Mouse (Mus musculus): ENCODE results near the gene Cyfip2. TPM values are rescaled to one million over a fixed set of nuclear protein-coding genes. Genes with fewer than 3 reads are reported as not detected.

Gene Cyfip2
- 12.4 and 13.4 TPM in 2 replicates for polyA plus RNA-seq (2014; fragmentation: Nextera tagmentation; extraction: Ambion mirVana)

GRCm38 (mm10) chr11:46312523-46313035, at the start of gene Cyfip2:
TSS of gene Cyfip2 (minus strand) at chr11:46312859.
- Histone ChIP-seq H3K9me3 (ENCODE audit: control insufficient read depth, low read depth, low read length) (no peaks in the 10 kb centered on the region), H3K4me2 (replicated peaks; ENCODE audit: low read depth, low read length) (peak within 1 kb of the TSS; percentile 97), H3K9ac (replicated peaks; ENCODE audit: low read depth, low read length) (peak within 1 kb of the TSS; percentile 48), H3K27me3 (ENCODE audit: control insufficient read depth, insufficient read depth, low read length) (no peaks in the 10 kb centered on the region), H3K4me3 (ENCODE audit: low read depth, low read length) (peak within 1 kb of the TSS; percentile 70), H3K36me3 (ENCODE audit: control insufficient read depth, insufficient read depth, low read length) (no peaks in the 10 kb centered on the region), H3K4me1 (ENCODE audit: control insufficient read depth, insufficient read depth, low read length) (peaks cover 13% of the 10 kb centered on the region), H3K27ac (ENCODE audit: low read length) (peak within 1 kb of the TSS; percentile 55; the same call in 1 of the 2 replicates)
- WGBS = 6% methylated on average over 14 of the region's 14 CpGs
- ATAC-seq (ENCODE audit: insufficient number of reproducible peaks, insufficient read depth, low FRiP score, low read depth) = no peak

- Histone ChIP-seq H3K9me3 (ENCODE audit: control insufficient read depth, low read depth, low read length) (no peaks in the 10 kb centered on the region), H3K4me3 (ENCODE audit: low read depth, low read length) (no peak overlapping the region), H3K4me1 (ENCODE audit: control insufficient read depth, insufficient read depth, low read length) (no peaks in the 10 kb centered on the region), H3K36me3 (ENCODE audit: control insufficient read depth, insufficient read depth, low read length) (no peaks in the 10 kb centered on the region), H3K27ac (ENCODE audit: low read length) (no peak overlapping the region), H3K9ac (replicated peaks; ENCODE audit: low read depth, low read length) (no peak overlapping the region), H3K4me2 (replicated peaks; ENCODE audit: low read depth, low read length) (no peak overlapping the region), H3K27me3 (ENCODE audit: control insufficient read depth, insufficient read depth, low read length) (no peaks in the 10 kb centered on the region)
- 75% methylated on average over 2 of the region's 2 CpGs for WGBS
- ATAC-seq (ENCODE audit: insufficient number of reproducible peaks, insufficient read depth, low FRiP score, low read depth) = no peak
Measured at GRCm38 (mm10) chr11:46360991-46361665, 48.5 kb upstream of the Cyfip2 start.

- Histone ChIP-seq H3K9me3 (ENCODE audit: control insufficient read depth, low read depth, low read length) (no peaks in the 10 kb centered on the region), H3K9ac (replicated peaks; ENCODE audit: low read depth, low read length) (no peak overlapping the region), H3K4me3 (ENCODE audit: low read depth, low read length) (no peak overlapping the region), H3K4me2 (replicated peaks; ENCODE audit: low read depth, low read length) (no peak overlapping the region), H3K27ac (ENCODE audit: low read length) (no peak overlapping the region), H3K36me3 (ENCODE audit: control insufficient read depth, insufficient read depth, low read length) (no peaks in the 10 kb centered on the region), H3K27me3 (ENCODE audit: control insufficient read depth, insufficient read depth, low read length) (no peaks in the 10 kb centered on the region), H3K4me1 (ENCODE audit: control insufficient read depth, insufficient read depth, low read length) (no peaks in the 10 kb centered on the region)
- WGBS = 66% methylated on average over 1 of the region's 1 CpGs
- ATAC-seq (ENCODE audit: insufficient number of reproducible peaks, insufficient read depth, low FRiP score, low read depth) = no peak
Measured at GRCm38 (mm10) chr11:46358369-46358768, 45.7 kb upstream of the Cyfip2 start.

- H3K27me3 ChIP-seq (ENCODE audit: control insufficient read depth, insufficient read depth, low read length) = no peaks in the 10 kb centered on the region
- H3K9me3 ChIP-seq (ENCODE audit: control insufficient read depth, low read depth, low read length) = no peaks in the 10 kb centered on the region
- no peaks in the 10 kb centered on the region for H3K4me1 ChIP-seq (ENCODE audit: control insufficient read depth, insufficient read depth, low read length)
- H3K9ac ChIP-seq (replicated peaks; ENCODE audit: low read depth, low read length) = no peak overlapping the region
- ATAC-seq (ENCODE audit: insufficient number of reproducible peaks, insufficient read depth, low FRiP score, low read depth) = no peak
- H3K36me3 ChIP-seq (ENCODE audit: control insufficient read depth, insufficient read depth, low read length) = no peaks in the 10 kb centered on the region
- no peak overlapping the region for H3K4me2 ChIP-seq (replicated peaks; ENCODE audit: low read depth, low read length)
- no peak overlapping the region for H3K4me3 ChIP-seq (ENCODE audit: low read depth, low read length)
- 43% methylated on average over 2 of the region's 2 CpGs for WGBS
- H3K27ac ChIP-seq (ENCODE audit: low read length) = no peak overlapping the region
Measured at GRCm38 (mm10) chr11:46349681-46350410, 37.2 kb upstream of the Cyfip2 start.

GRCm38 (mm10) chr11:46348416-46348815, 35.8 kb upstream of the Cyfip2 start:
- 74% methylated on average over 3 of the region's 3 CpGs for WGBS
- no peak overlapping the region for H3K27ac ChIP-seq (ENCODE audit: low read length)
- no peaks in the 10 kb centered on the region for H3K27me3 ChIP-seq (ENCODE audit: control insufficient read depth, insufficient read depth, low read length)
- H3K4me1 ChIP-seq (ENCODE audit: control insufficient read depth, insufficient read depth, low read length) = no peaks in the 10 kb centered on the region
- H3K9me3 ChIP-seq (ENCODE audit: control insufficient read depth, low read depth, low read length) = no peaks in the 10 kb centered on the region
- H3K36me3 ChIP-seq (ENCODE audit: control insufficient read depth, insufficient read depth, low read length) = no peaks in the 10 kb centered on the region
- no peak overlapping the region for H3K4me2 ChIP-seq (replicated peaks; ENCODE audit: low read depth, low read length)
- no peak for ATAC-seq (ENCODE audit: insufficient number of reproducible peaks, insufficient read depth, low FRiP score, low read depth)
- H3K4me3 ChIP-seq (ENCODE audit: low read depth, low read length) = no peak overlapping the region
- H3K9ac ChIP-seq (replicated peaks; ENCODE audit: low read depth, low read length) = no peak overlapping the region

- Histone ChIP-seq H3K36me3 (ENCODE audit: control insufficient read depth, insufficient read depth, low read length) (no peaks in the 10 kb centered on the region), H3K4me2 (replicated peaks; ENCODE audit: low read depth, low read length) (no peak overlapping the region), H3K9ac (replicated peaks; ENCODE audit: low read depth, low read length) (no peak overlapping the region), H3K4me1 (ENCODE audit: control insufficient read depth, insufficient read depth, low read length) (no peaks in the 10 kb centered on the region), H3K9me3 (ENCODE audit: control insufficient read depth, low read depth, low read length) (no peaks in the 10 kb centered on the region), H3K4me3 (ENCODE audit: low read depth, low read length) (no peak overlapping the region), H3K27ac (ENCODE audit: low read length) (no peak overlapping the region), H3K27me3 (ENCODE audit: control insufficient read depth, insufficient read depth, low read length) (no peaks in the 10 kb centered on the region)
- ATAC-seq (ENCODE audit: insufficient number of reproducible peaks, insufficient read depth, low FRiP score, low read depth) = no peak
- WGBS = 82% methylated on average over 5 of the region's 5 CpGs
Measured at GRCm38 (mm10) chr11:46347756-46348155, 35.1 kb upstream of the Cyfip2 start.

GRCm38 (mm10) chr11:46343886-46344546, 31.4 kb upstream of the Cyfip2 start:
- Histone ChIP-seq H3K27me3 (ENCODE audit: control insufficient read depth, insufficient read depth, low read length) (no peaks in the 10 kb centered on the region), H3K36me3 (ENCODE audit: control insufficient read depth, insufficient read depth, low read length) (no peaks in the 10 kb centered on the region), H3K4me3 (ENCODE audit: low read depth, low read length) (no peak overlapping the region), H3K9ac (replicated peaks; ENCODE audit: low read depth, low read length) (no peak overlapping the region), H3K27ac (ENCODE audit: low read length) (no peak overlapping the region), H3K4me1 (ENCODE audit: control insufficient read depth, insufficient read depth, low read length) (no peaks in the 10 kb centered on the region), H3K4me2 (replicated peaks; ENCODE audit: low read depth, low read length) (no peak overlapping the region), H3K9me3 (ENCODE audit: control insufficient read depth, low read depth, low read length) (no peaks in the 10 kb centered on the region)
- 28% methylated on average over 5 of the region's 5 CpGs for WGBS
- ATAC-seq (ENCODE audit: insufficient number of reproducible peaks, insufficient read depth, low FRiP score, low read depth) = no peak

GRCm38 (mm10) chr11:46341960-46342359, 29.3 kb upstream of the Cyfip2 start:
- no peak for ATAC-seq (ENCODE audit: insufficient number of reproducible peaks, insufficient read depth, low FRiP score, low read depth)
- Histone ChIP-seq H3K36me3 (ENCODE audit: control insufficient read depth, insufficient read depth, low read length) (no peaks in the 10 kb centered on the region), H3K9ac (replicated peaks; ENCODE audit: low read depth, low read length) (no peak overlapping the region), H3K9me3 (ENCODE audit: control insufficient read depth, low read depth, low read length) (no peaks in the 10 kb centered on the region), H3K4me3 (ENCODE audit: low read depth, low read length) (no peak overlapping the region), H3K27me3 (ENCODE audit: control insufficient read depth, insufficient read depth, low read length) (no peaks in the 10 kb centered on the region), H3K27ac (ENCODE audit: low read length) (no peak overlapping the region), H3K4me1 (ENCODE audit: control insufficient read depth, insufficient read depth, low read length) (no peaks in the 10 kb centered on the region), H3K4me2 (replicated peaks; ENCODE audit: low read depth, low read length) (no peak overlapping the region)
- 94% methylated on average over 4 of the region's 4 CpGs for WGBS

Measured in stomach, embryonic 14.5 days (tissue).